Mouse (Mus musculus): ENCODE data around the gene Mkrn2. TPM values are rescaled to one million over a fixed set of nuclear protein-coding genes. Genes with fewer than 3 reads are reported as not detected.
"Not testable (repeated sequence)": the region's sequence is repeated elsewhere in the genome, so short reads cannot be mapped to it uniquely, and the experiment has no call there.

Mkrn2 gene
- total RNA-seq, 2 experiments from 2014 or later: 35.0 to 40.4 TPM

- intact Hi-C loops (cut with DNase I; ENCODE audit: low total_unique reads): no loop called here
- no peak for DNase-seq
These were observed 384 bp upstream of the Mkrn2 start for GRCm38 (mm10) chr6:115601322-115601714.

- intact Hi-C loops (cut with DNase I; ENCODE audit: low total_unique reads): no loop called here
- no peak for DNase-seq
These were observed 4.8 kb downstream of the Mkrn2 start for GRCm38 (mm10) chr6:115606461-115606860.

DNA sequence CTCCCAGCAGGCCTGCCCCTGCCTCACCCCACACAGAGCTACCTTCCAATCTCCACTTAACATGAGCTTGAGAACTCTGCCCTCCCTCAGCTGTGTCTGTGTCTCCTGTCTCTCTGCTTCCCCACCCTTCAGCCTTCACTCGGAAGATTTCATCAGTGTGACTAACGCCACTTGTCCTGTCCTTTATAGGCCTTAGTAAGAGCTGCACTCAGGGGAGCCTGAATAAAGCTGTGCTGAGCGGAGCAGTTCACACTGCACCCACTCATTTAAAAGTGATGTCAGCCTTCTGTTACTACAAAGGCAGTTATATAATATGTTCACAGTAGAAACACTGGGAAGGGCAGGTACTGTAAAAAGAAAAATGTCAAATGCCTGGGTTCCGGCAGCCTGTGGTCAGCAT is 5.7 kb downstream of the Mkrn2 start:
- DNase-seq: no peak
- intact Hi-C loops (cut with DNase I; ENCODE audit: low total_unique reads): no loop called here

DNA sequence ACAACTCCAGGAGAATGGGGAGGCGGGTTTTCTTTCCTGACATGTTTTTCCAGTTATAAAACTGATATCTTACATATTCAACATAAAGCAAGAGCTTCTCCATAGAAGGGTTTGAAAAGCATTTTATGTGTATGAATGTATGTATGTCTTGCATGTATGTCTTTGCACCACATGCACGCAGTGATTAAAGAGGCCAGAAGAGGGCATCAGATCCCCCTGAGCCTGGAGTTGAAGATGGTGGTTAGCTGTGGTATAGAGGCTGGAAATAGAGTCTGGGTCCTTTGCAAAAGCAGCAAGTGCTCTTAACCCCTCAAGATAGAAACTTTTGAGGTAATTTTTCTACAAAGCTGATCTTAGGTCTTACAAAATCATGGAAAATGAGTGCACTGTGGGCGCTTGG is 7.4 kb downstream of the Mkrn2 start:
- no peak for DNase-seq
- intact Hi-C loops (cut with DNase I; ENCODE audit: low total_unique reads): no loop called here

- intact Hi-C loops (cut with DNase I; ENCODE audit: low total_unique reads): loop anchor here (10.0 kb wide), 1 partner anchor 174 kb away; no protein-coding TSS in a partner anchor
- no peak for DNase-seq
These were observed 8.6 kb downstream of the Mkrn2 start for GRCm38 (mm10) chr6:115610301-115610700.

GRCm38 (mm10) chr6:115613793-115614192 is 12.1 kb downstream of the Mkrn2 start:
- intact Hi-C loops (cut with DNase I; ENCODE audit: low total_unique reads): loop anchor here (10.0 kb wide), 1 partner anchor 171 kb away; no protein-coding TSS in a partner anchor
- no peak for DNase-seq

- no peak for DNase-seq
- intact Hi-C loops (cut with DNase I; ENCODE audit: low total_unique reads): loop anchor here (10.0 kb wide), 1 partner anchor 169 kb away; no protein-coding TSS in a partner anchor
These were observed 14.3 kb downstream of the Mkrn2 start for GRCm38 (mm10) chr6:115615983-115616382.

DNA sequence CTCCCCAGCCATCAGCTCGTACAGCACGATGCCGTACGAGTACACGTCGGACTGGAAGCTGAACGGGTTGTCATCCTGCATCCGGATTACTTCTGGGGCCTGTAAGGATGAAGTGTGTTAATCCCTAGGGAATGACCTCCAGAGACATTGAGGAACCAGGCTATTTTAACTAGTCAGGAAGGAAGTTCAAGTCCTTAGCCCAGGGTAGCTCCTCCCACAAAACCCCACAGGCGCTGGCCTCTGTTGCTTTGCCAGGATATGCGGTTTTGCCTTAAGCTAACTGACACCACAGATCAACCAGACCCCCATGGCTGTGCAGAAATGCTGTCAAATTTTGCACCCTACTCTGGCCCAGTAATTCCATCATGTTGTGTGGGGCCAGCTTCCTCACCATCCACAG is 18.1 kb downstream of the Mkrn2 start:
- intact Hi-C loops (cut with DNase I; ENCODE audit: low total_unique reads): loop anchor here (10.0 kb wide), 1 partner anchor 165 kb away; no protein-coding TSS in a partner anchor
- DNase-seq: no peak

DNA sequence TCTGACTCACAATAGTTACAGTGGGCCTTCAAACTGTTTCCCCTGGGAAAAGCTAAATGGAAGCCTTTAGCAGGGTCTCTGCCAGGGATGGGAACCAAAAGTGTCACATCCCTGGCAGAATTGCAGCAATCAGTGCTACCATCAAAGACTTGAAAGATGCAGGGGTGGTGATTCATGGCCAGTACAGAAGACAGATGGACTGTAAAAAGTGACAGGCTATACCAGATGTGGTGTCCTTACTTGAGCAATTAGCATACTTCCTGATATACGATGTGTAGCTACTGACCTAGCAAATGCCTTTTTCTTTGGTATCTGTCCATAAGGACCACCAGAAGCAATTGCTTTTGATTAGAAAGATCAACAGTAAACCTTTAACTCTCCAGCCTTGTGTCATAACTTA is 19.2 kb downstream of the Mkrn2 start:
- DNase-seq: no peak
- intact Hi-C loops (cut with DNase I; ENCODE audit: low total_unique reads): no loop called here

GRCm38 (mm10) chr6:115626121-115626520 is 24.4 kb downstream of the Mkrn2 start:
- intact Hi-C loops (cut with DNase I; ENCODE audit: low total_unique reads): no loop called here
- DNase-seq: peak; percentile 35

DNA sequence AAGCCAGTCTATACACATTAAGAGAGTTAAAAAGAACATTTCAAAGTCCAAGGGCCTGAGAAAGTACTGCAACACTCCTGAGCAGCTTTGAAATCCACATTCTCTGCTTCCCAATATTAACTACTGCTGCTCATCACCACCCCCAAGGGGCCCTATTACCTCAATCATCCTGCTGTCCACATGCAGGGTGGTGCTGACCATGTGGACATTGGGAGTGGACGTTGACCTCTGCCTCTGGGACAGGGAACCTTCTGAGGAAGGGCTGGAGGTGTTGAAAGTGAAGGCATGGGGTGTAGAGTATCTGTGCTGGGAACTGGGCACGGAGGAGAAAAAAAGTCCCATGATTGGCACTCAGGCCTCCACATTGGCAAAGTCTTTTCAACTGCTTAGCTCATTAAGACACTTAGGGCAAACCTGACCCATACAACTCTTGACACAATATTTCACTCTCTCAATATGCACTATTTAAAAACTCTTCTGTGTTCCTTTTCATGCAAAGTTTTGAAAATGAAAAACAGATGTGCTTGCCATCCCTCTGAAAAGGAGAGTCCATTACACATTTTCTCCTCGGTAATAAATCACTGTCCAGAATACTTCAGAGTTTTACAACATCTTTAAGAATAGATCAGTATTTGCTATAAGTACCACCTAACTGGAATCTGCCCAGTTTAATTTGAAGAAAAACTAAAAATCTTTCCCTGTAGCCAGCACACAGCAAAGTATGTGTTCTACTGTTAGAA is 29.5 kb downstream of the Mkrn2 start:
- no peak for DNase-seq

GRCm38 (mm10) chr6:115634015-115634414 is 32.3 kb downstream of the Mkrn2 start:
- intact Hi-C loops (cut with DNase I; ENCODE audit: low total_unique reads): no loop called here
- DNase-seq: no peak

More for the DNA sequence above, 29.5 kb downstream of the Mkrn2 start:
- intact Hi-C loops (cut with DNase I; ENCODE audit: low total_unique reads): no loop called here

DNA sequence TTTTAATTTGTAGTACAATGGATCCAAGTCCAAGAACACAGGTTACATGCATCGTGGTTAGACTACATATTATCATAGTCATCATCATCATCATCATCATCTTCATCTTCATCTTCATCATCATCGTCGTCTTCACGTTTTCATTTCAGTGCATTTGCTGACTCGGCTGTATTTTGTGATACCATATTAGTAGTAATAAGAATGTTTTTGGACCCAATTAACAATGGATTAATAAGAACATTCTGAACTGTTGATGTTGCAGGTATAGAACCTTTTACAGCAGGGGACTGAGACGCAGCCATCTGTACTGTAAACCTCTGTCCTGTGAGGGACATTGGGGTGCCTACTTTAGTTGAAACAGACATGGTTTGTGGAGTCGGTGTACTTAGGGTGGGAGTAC is 36.5 kb downstream of the Mkrn2 start:
- intact Hi-C loops (cut with DNase I; ENCODE audit: low total_unique reads); DNase-seq: not testable (repeated sequence)

GRCm38 (mm10) chr6:115643315-115643714 is 41.6 kb downstream of the Mkrn2 start:
- intact Hi-C loops (cut with DNase I; ENCODE audit: low total_unique reads): no loop called here
- DNase-seq: no peak

DNA sequence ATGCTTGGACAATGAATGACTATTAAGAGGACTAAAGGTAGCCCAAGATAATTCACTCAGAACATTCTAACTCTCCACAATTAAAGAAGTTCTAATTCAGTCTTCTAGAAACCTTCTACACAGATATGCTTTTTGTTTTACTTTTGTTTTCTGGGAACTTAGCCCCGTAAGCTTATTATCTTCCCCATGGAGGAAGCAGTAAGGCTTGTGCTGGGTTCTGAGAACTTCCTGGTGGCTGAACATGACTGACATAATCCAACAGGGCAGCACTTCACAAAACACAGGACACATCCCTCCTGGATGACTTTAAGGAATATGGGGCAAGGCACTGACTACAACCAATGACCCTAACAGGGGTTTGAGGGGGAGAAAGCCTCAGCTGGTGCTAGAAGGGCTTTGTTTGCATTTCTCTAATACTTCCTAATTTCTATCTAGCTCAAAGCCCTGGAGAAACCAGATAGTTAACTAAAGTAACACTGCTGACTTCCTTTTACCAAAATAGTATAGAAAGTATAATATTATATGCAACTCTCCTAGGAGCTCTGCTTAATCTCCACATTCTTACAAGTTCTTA is 48.2 kb downstream of the Mkrn2 start:
- no peak for DNase-seq
- intact Hi-C loops (cut with DNase I; ENCODE audit: low total_unique reads): no loop called here

DNA sequence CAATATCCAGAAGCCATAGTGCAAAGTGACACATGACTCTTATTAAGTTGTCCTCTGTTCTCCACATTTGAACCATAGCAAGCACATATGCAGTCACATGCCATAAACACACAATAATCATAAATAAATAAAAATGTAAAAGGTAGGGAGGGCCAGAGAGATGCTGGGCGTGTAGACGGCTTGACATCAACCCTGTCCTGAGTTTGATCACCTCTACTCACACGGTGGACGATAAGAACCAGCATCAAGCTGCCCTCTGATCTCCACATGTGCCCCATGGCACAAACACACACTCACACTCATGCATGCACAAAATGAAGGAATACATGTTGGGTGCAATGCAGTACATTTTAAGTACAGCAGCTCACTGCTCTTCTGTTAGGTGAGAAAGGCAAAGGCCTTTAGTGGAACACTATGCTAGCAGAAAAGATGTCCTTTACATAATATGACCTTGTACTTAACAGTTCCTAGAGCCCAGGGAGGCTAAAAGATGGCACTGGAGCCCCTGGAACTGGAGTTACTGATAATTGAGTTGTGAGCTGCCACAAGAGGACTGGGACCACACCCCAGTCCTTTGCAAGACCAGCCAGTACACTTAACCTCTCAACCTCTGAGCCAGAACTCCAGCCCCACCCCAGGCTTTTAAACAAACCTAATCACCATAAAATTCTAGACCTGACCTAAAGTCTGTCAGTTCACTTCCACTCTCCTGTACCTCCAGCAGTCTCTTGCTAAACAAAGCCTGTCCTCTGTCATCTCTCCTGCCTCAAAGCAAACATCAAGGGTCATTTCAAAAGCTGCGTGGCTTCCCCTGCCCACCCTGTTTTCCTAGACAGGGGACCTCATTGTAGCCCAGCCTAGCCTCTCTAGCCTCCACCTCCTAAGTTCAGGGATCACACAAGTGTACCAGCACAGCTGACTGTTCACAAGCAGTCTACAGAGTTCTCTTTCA is 49.0 kb downstream of the Mkrn2 start:
- intact Hi-C loops (cut with DNase I; ENCODE audit: low total_unique reads): no loop called here
- no peak for DNase-seq

DNA sequence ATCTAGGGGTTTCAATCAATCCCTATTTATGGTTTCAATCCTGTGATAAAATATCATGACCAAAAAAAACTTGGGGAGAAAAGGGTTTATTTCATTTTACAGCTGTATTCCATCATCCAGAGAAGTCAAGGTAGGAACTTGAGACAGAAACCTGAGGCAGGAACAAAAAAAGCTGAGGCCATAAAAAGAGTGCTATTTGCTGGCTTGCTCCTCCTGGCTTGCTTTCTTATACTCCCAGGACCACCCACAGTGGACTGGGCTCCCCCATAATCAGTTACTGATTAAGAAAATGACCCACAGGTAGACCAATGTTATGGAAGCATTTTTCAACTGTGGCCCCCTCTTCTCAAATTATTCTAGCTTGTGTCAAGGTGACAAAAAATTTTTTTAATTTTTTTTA is 50.0 kb downstream of the Mkrn2 start:
- intact Hi-C loops (cut with DNase I; ENCODE audit: low total_unique reads): no loop called here
- DNase-seq: no peak

DNA sequence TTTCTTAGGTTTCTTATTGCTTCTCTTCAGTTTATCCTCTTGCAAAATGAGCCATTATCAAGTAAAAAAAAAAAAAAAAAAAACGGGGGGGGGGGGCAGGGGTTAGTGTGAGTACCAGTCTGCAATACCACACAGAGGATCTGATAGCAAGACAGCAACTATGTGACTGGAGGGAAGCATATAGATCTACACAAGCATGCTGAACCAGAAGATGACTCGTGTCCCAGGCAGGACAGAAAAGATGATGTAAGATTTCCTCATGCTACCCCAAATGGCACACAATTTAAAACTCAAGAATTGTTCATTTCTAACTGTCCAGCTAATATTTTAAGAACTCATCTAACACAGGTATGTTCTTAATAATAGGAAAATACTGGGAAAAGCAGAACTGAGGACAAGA is 52.2 kb downstream of the Mkrn2 start:
- DNase-seq: no peak
- intact Hi-C loops (cut with DNase I; ENCODE audit: low total_unique reads): no loop called here

DNA sequence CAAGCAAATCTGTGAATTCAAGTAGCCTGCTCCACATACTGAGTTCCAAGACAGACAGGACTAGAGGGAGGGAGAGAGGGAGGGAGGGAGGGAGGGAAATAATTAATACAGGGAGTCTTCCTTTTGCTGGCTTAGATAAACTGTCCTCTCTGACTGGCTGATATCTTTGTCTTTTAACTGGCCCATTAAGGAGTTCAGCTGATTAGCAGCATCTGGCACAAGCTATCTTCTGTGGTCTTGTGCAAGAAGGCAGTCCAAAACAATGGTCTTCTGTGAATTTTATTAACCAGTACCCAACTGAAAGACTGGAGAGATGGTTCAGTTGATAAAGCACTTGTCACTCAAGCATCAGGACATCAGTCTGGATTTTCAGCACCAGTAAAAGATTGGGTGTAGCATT is 57.1 kb downstream of the Mkrn2 start:
- intact Hi-C loops (cut with DNase I; ENCODE audit: low total_unique reads): no loop called here
- DNase-seq: no peak

- intact Hi-C loops (cut with DNase I; ENCODE audit: low total_unique reads): no loop called here
- no peak for DNase-seq
These were observed 62.6 kb downstream of the Mkrn2 start for GRCm38 (mm10) chr6:115664268-115664667.
